Mouse (Mus musculus) c-Kit-negative CD71-positive TER-119-positive erythroid progenitor cells, embryonic 14.5 days (primary cell): Measurements from ENCODE around the gene 1700069L16Rik.

Experiments
- DNase-seq: peaks from one replicate; pipeline ENCODE4 v3.0.0-alpha.2; 2013; ENCODE audit warnings: low read depth, low spot score

1700069L16Rik gene

GRCm38 (mm10) chr5:113644520-113644919, 80.1 kb downstream of the 1700069L16Rik start:
- DNase-seq, result no peak

DNA sequence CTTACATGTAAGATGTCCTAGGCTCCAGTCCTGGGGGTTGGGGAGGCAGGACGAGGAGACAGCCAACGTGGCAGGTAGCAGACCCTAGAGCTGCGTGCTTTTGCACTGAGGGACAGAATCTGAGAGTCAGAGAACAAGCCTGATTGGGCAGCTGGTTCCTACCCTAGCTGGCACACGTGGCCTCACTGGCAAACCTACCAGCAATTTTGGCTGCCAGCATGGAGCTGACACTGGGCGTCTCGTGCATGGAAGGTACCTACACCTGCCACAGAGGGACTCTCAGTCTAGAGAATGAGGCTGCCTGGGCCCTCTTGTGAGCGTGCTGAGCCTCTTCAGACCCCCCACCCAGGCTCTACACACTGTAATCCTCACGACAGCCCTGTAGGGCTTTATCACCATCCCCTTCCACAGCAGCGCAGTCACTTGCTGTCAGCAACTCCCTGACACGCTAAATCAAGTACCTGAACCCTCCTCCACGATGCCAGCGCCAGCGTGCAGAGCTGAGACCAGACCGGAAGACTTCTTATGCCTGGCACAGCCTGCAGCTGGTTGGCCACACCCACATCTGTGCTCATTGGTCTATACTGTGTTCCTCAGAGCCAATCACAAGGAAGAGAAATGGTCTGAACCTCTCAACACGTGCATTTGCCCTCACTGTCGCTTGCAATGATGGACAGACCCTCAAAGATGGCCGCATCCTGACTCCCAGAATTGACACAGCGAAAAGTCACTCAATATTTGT, 81.3 kb downstream of the 1700069L16Rik start:
- no peak for DNase-seq
